Mouse (Mus musculus): ENCODE data around the gene Gramd4. TPM values are rescaled to one million over a fixed set of nuclear protein-coding genes. Genes with fewer than 3 reads are reported as not detected.

The Gramd4 gene
- total and polyA plus RNA-seq, 2 experiments from 2014 or later = 16.2 to 35.0 TPM

GRCm38 (mm10) chr15:86029981-86030380 is 27.5 kb upstream of the Gramd4 start:
- Histone ChIP-seq H3K4me3 (ENCODE audit: low read depth, low read length) (no peak overlapping the region), H3K27ac (ENCODE audit: low read depth) (no peak overlapping the region), H3K9me3 (replicated peaks; ENCODE audit: control insufficient read depth, low read length) (no peaks in the 10 kb centered on the region), H3K4me1 (ENCODE audit: control insufficient read depth, insufficient read depth) (peaks cover 14% of the 10 kb centered on the region; the same call in 1 of the 2 replicates), H3K9ac (replicated peaks; ENCODE audit: low read depth, low read length) (no peak overlapping the region), H3K27me3 (ENCODE audit: control insufficient read depth, insufficient read depth, low read length) (peaks cover 15% of the 10 kb centered on the region), H3K36me3 (replicated peaks; ENCODE audit: control insufficient read depth, insufficient read depth, low read length) (peaks cover 6% of the 10 kb centered on the region; the same call in 1 of the 2 replicates), H3K4me2 (ENCODE audit: low read depth, low read length) (no peak overlapping the region; the same call in 1 of the 2 replicates)
- no peak for ATAC-seq (ENCODE audit: insufficient read depth, low read depth)
- TF ChIP-seq CTCF (IDR thresholded peaks at IDR 0.05; ENCODE audit: low read depth) (no peak), EP300 (IDR thresholded peaks at IDR 0.05; ENCODE audit: low read depth) (no peak)
- 71% methylated on average over 13 of the region's 14 CpGs for WGBS
- DNase-seq (ENCODE audit: low spot score) = no peak

GRCm38 (mm10) chr15:86032811-86033190 is 24.7 kb upstream of the Gramd4 start:
- H3K4me1 ChIP-seq (ENCODE audit: control insufficient read depth, insufficient read depth) = peaks cover 10% of the 10 kb centered on the region; the same call in 1 of the 2 replicates
- TF ChIP-seq EP300 (IDR thresholded peaks at IDR 0.05; ENCODE audit: low read depth) = no peak
- peak; percentile 58 for TF ChIP-seq CTCF (IDR thresholded peaks at IDR 0.05; ENCODE audit: low read depth)
- under 1% methylated on average over 37 of the region's 38 CpGs for WGBS
- H3K4me3 ChIP-seq (ENCODE audit: low read depth, low read length) = peak overlapping the region; percentile 65
- DNase-seq (ENCODE audit: low spot score) (peak; percentile 45), ATAC-seq (ENCODE audit: insufficient read depth, low read depth) (peak; percentile 31)
- H3K9me3 ChIP-seq (replicated peaks; ENCODE audit: control insufficient read depth, low read length) = no peaks in the 10 kb centered on the region
- H3K9ac ChIP-seq (replicated peaks; ENCODE audit: low read depth, low read length) = peak overlapping the region; percentile 50; the same call in 1 of the 2 replicates
- H3K27ac ChIP-seq (ENCODE audit: low read depth) = 0 out of 2 replicates have a peak overlapping the region, but pooled peaks have one; percentile 4
- H3K36me3 ChIP-seq (replicated peaks; ENCODE audit: control insufficient read depth, insufficient read depth, low read length) = peaks cover 6% of the 10 kb centered on the region; the same call in 1 of the 2 replicates
- H3K27me3 ChIP-seq (ENCODE audit: control insufficient read depth, insufficient read depth, low read length) = peaks cover 17% of the 10 kb centered on the region
- H3K4me2 ChIP-seq (ENCODE audit: low read depth, low read length) = peak overlapping the region; percentile 92

GRCm38 (mm10) chr15:86033191-86033841 is 24.2 kb upstream of the Gramd4 start, which contains the start of gene Celsr1:
Celsr1 (minus strand) TSS chr15:86033777.
- Histone ChIP-seq H3K27me3 (ENCODE audit: control insufficient read depth, insufficient read depth, low read length) (peaks cover 17% of the 10 kb centered on the region), H3K4me1 (ENCODE audit: control insufficient read depth, insufficient read depth) (peaks cover 10% of the 10 kb centered on the region; the same call in 1 of the 2 replicates), H3K36me3 (replicated peaks; ENCODE audit: control insufficient read depth, insufficient read depth, low read length) (peaks cover 6% of the 10 kb centered on the region; the same call in 1 of the 2 replicates), H3K9me3 (replicated peaks; ENCODE audit: control insufficient read depth, low read length) (no peaks in the 10 kb centered on the region), H3K27ac (ENCODE audit: low read depth) (peak within 1 kb of the TSS; percentile 39), H3K4me3 (ENCODE audit: low read depth, low read length) (peak within 1 kb of the TSS; percentile 65), H3K4me2 (ENCODE audit: low read depth, low read length) (peak within 1 kb of the TSS; percentile 92), H3K9ac (replicated peaks; ENCODE audit: low read depth, low read length) (peak within 1 kb of the TSS; percentile 50)
- peak; percentile 33 for DNase-seq (ENCODE audit: low spot score)
- TF ChIP-seq EP300 (IDR thresholded peaks at IDR 0.05; ENCODE audit: low read depth) (no peak), CTCF (IDR thresholded peaks at IDR 0.05; ENCODE audit: low read depth) (peak; percentile 24; the same call in 1 of the 2 replicates)
- peak; percentile 49 for ATAC-seq (ENCODE audit: insufficient read depth, low read depth)
- 0% methylated on average over 61 of the region's 80 CpGs for WGBS

- WGBS = 1% methylated on average over 29 of the region's 44 CpGs
- Histone ChIP-seq H3K27ac (ENCODE audit: low read depth) (peak overlapping the region; percentile 39), H3K36me3 (replicated peaks; ENCODE audit: control insufficient read depth, insufficient read depth, low read length) (peaks cover 6% of the 10 kb centered on the region; the same call in 1 of the 2 replicates), H3K4me3 (ENCODE audit: low read depth, low read length) (peak overlapping the region; percentile 65), H3K9me3 (replicated peaks; ENCODE audit: control insufficient read depth, low read length) (no peaks in the 10 kb centered on the region), H3K9ac (replicated peaks; ENCODE audit: low read depth, low read length) (peak overlapping the region; percentile 50), H3K4me2 (ENCODE audit: low read depth, low read length) (peak overlapping the region; percentile 92), H3K4me1 (ENCODE audit: control insufficient read depth, insufficient read depth) (peaks cover 6% of the 10 kb centered on the region; the same call in 1 of the 2 replicates), H3K27me3 (ENCODE audit: control insufficient read depth, insufficient read depth, low read length) (peaks cover 18% of the 10 kb centered on the region)
- TF ChIP-seq EP300 (IDR thresholded peaks at IDR 0.05; ENCODE audit: low read depth) (no peak), CTCF (IDR thresholded peaks at IDR 0.05; ENCODE audit: low read depth) (no peak)
- ATAC-seq (ENCODE audit: insufficient read depth, low read depth) (peak; percentile 73), DNase-seq (ENCODE audit: low spot score) (peak; percentile 49)
These were observed 23.4 kb upstream of the Gramd4 start for GRCm38 (mm10) chr15:86034021-86034523.

- H3K27ac ChIP-seq (ENCODE audit: low read depth) = peak overlapping the region; percentile 1; the same call in 1 of the 2 replicates
- H3K27me3 ChIP-seq (ENCODE audit: control insufficient read depth, insufficient read depth, low read length) = peaks cover 26% of the 10 kb centered on the region
- peak overlapping the region; percentile 92; the same call in 1 of the 2 replicates for H3K4me2 ChIP-seq (ENCODE audit: low read depth, low read length)
- H3K9me3 ChIP-seq (replicated peaks; ENCODE audit: control insufficient read depth, low read length) = no peaks in the 10 kb centered on the region
- TF ChIP-seq CTCF (IDR thresholded peaks at IDR 0.05; ENCODE audit: low read depth) = no peak
- H3K4me1 ChIP-seq (ENCODE audit: control insufficient read depth, insufficient read depth) = 0 out of 2 replicates have a peak, but pooled peaks cover under 1% of the 10 kb centered on the region
- no peak for ATAC-seq (ENCODE audit: insufficient read depth, low read depth)
- WGBS = 19% methylated on average over 12 of the region's 12 CpGs
- peak overlapping the region; percentile 65 for H3K4me3 ChIP-seq (ENCODE audit: low read depth, low read length)
- peaks cover 6% of the 10 kb centered on the region; the same call in 1 of the 2 replicates for H3K36me3 ChIP-seq (replicated peaks; ENCODE audit: control insufficient read depth, insufficient read depth, low read length)
- H3K9ac ChIP-seq (replicated peaks; ENCODE audit: low read depth, low read length) = no peak overlapping the region
- no peak for DNase-seq (ENCODE audit: low spot score)
These were observed 22.6 kb upstream of the Gramd4 start for GRCm38 (mm10) chr15:86034781-86035360.

All from heart, postnatal 0 days (tissue).